Mouse (Mus musculus) embryonic facial prominence, embryonic 13.5 days (tissue): Measurements from ENCODE around the gene Znhit1. TPM values are rescaled to one million over a fixed set of nuclear protein-coding genes. Genes with fewer than 3 reads are reported as not detected.

Experiments
- ATAC-seq: fragments of 200-750 bp; cut with Nextera tagmentation; 2 replicates; pipeline ENCODE4 v1.8.0; 2017; ENCODE audit warnings: low read depth; ENCODE audit not compliant: insufficient number of reproducible peaks, insufficient read depth, low FRiP score, low TSS enrichment
- H3K27ac ChIP-seq: fragments of 300-500 bp; sonication (generic); 2 replicates; pipeline ENCODE4 v1.5.1; 2015; ENCODE audit warnings: moderate library complexity, mild to moderate bottlenecking, inconsistent platforms
- H3K27me3 ChIP-seq: fragments of 300-500 bp; sonication (generic); 2 replicates; pipeline ENCODE4 v1.6.1; 2015; ENCODE audit warnings: mild to moderate bottlenecking, inconsistent platforms
- H3K36me3 ChIP-seq: fragments of 300-500 bp; sonication (generic); 2 replicates; pipeline ENCODE4 v1.6.1; 2015; ENCODE audit warnings: mild to moderate bottlenecking, inconsistent platforms
- H3K4me1 ChIP-seq: fragments of 300-500 bp; sonication (generic); 2 replicates; pipeline ENCODE4 v1.6.1; 2015; ENCODE audit warnings: inconsistent platforms
- H3K4me2 ChIP-seq: fragments of 300-500 bp; sonication (generic); 2 replicates; pipeline ENCODE4 v1.6.1; 2015; ENCODE audit warnings: moderate library complexity, mild to moderate bottlenecking, inconsistent platforms
- H3K4me3 ChIP-seq: fragments of 300-500 bp; sonication (generic); 2 replicates; pipeline ENCODE4 v1.5.1; 2015; ENCODE audit warnings: mild to moderate bottlenecking, inconsistent platforms
- H3K9ac ChIP-seq: fragments of 300-500 bp; sonication (generic); 2 replicates; pipeline ENCODE4 v1.6.1; 2015; ENCODE audit warnings: mild to moderate bottlenecking, inconsistent platforms
- H3K9me3 ChIP-seq: fragments of 300-500 bp; sonication (generic); 2 replicates; pipeline ENCODE4 v1.6.1; 2016; ENCODE audit warnings: inconsistent platforms
- WGBS: fragments of 180-500 bp; shearing (Covaris S2); methylation state at CpG from one replicate; pipeline ENCODE4 v1.1.7; 2015; ENCODE audit warnings: mixed read lengths; 5-methylcytosine and 5-hydroxymethylcytosine counted together
- polyA plus RNA-seq: library from polyadenylated mRNA; unstranded; fragments of >200 nt; fragmentation: Nextera tagmentation; extraction: Ambion mirVana; gene quantifications from 2 replicates; pipeline ENCODE4 v1.2.1, GENCODE M21; 2015

Gene Znhit1
- polyA plus RNA-seq, 1 experiment from 2014 or later, result 124 TPM

DNA sequence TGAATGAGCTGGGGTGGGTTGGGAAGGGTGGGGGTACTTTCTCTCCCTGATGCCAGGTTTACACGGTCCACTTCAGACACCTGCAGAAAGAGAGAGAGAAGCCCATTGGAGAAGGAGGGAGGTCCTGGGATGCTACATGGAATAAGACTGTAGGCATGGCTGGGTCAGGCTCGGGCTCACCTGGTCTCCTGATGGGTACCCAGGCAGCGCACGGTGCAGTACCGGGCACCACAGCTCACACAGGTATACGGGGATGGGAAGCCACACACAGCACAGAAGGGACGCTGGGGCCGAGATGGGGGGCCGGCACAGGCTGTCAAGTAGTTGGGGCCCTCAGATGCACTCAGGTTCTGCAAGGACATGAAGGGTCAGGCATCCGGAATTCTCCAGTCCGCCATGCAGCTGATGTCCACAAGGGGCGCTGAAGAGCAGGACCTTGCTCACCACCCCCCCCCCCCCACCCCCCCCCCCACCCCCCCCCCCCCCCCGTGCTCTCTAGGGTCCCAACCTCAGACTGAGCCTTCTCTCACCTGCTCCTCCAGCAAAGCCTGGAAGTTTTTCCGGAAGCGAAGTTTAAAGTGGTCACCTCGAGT lies 5.4 kb downstream of the Znhit1 start:
- WGBS, result 47% methylated on average over 15 of the region's 16 CpGs
- peaks cover 41% of the 10 kb centered on the region for H3K36me3 ChIP-seq
- no peak overlapping the region for H3K4me2 ChIP-seq
- no peak overlapping the region for H3K9ac ChIP-seq
- H3K4me1 ChIP-seq, result peaks cover 6% of the 10 kb centered on the region
- ATAC-seq, result no peak
- H3K4me3 ChIP-seq, result no peak overlapping the region
- no peak overlapping the region for H3K27ac ChIP-seq
- H3K27me3 ChIP-seq, result no peaks in the 10 kb centered on the region
- H3K9me3 ChIP-seq, result no peaks in the 10 kb centered on the region

DNA sequence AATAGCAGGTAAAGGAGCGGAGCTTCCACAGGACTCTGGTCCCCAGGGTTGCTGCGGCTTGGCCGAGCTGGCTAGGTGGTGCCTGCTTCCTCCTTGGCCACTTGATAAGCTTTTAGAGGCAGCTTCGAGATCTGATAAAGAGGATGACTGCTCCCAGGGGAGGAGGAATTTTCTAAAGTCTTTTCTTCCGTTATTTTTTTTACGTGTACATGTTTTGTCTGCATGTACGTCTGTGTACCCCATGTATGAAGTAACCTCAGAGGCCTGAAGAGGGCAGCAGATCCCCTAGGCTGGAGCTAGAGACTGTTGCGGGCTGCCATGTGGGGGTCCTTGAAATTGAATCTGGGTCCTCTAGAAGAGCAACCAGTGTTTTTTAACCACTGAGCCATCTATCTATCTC lies 6.8 kb downstream of the Znhit1 start:
- 87% methylated on average over 8 of the region's 8 CpGs for WGBS
- no peak overlapping the region for H3K9ac ChIP-seq
- no peak for ATAC-seq

DNA sequence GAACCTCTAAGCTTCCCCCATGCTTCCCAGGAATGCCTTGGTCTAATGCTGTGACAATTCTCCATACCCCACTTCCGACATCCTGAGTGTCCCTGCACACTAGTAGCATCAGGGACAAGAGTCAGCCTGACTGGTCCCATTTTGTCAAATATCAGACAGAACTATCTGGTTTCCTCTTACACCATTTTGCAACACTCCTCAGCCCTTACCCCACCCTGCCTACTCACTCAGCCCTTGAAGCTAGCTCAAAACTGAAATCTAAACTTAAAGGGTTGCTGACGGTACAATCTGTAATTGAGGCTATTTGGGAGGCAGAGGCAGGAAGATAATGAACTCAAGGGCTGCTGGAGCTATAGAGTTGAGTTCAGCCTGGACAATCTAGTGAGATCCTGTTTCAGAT lies 8.1 kb downstream of the Znhit1 start:
- H3K4me2 ChIP-seq, result no peak overlapping the region
- no peaks in the 10 kb centered on the region for H3K4me1 ChIP-seq
- no peaks in the 10 kb centered on the region for H3K9me3 ChIP-seq
- no peak overlapping the region for H3K4me3 ChIP-seq
- no peaks in the 10 kb centered on the region for H3K27me3 ChIP-seq
- no peak for ATAC-seq
- no peak overlapping the region for H3K9ac ChIP-seq
- no peak overlapping the region for H3K27ac ChIP-seq
- 71% methylated on average over 2 of the region's 2 CpGs for WGBS
- peaks cover 41% of the 10 kb centered on the region for H3K36me3 ChIP-seq

More for the DNA sequence above, 6.8 kb downstream of the Znhit1 start:
- no peaks in the 10 kb centered on the region for H3K27me3 ChIP-seq
- no peak overlapping the region for H3K4me2 ChIP-seq
- H3K9me3 ChIP-seq, result no peaks in the 10 kb centered on the region
- H3K36me3 ChIP-seq, result peaks cover 41% of the 10 kb centered on the region
- H3K4me1 ChIP-seq, result peaks cover 2% of the 10 kb centered on the region
- H3K27ac ChIP-seq, result no peak overlapping the region
- H3K4me3 ChIP-seq, result no peak overlapping the region

DNA sequence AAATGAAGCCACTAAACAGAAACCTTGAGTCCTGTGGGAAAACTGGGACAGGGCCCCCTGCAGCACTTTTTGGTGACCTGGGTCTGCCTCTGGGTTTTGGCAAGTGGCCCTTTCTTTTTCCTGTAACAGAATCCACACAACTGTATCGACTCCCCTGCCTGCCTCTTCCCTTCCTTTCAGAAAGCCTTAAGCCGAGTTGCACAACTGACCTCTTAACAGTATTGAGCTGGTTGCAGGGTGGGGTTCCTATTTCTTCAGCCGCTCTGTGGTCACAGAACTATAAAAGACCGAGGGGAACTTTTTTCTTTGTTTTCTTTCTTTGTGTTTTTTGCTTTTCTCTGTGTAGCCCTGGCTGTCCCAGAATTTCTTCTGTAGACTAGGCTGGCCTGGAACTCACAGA lies 10.1 kb downstream of the Znhit1 start:
- no peak overlapping the region for H3K27ac ChIP-seq
- no peaks in the 10 kb centered on the region for H3K27me3 ChIP-seq
- H3K9me3 ChIP-seq, result no peaks in the 10 kb centered on the region
- H3K4me3 ChIP-seq, result no peak overlapping the region
- H3K9ac ChIP-seq, result no peak overlapping the region
- WGBS, result 63% methylated on average over 4 of the region's 4 CpGs
- ATAC-seq, result no peak
- H3K4me2 ChIP-seq, result no peak overlapping the region
- H3K36me3 ChIP-seq, result peaks cover 26% of the 10 kb centered on the region
- no peaks in the 10 kb centered on the region for H3K4me1 ChIP-seq

DNA sequence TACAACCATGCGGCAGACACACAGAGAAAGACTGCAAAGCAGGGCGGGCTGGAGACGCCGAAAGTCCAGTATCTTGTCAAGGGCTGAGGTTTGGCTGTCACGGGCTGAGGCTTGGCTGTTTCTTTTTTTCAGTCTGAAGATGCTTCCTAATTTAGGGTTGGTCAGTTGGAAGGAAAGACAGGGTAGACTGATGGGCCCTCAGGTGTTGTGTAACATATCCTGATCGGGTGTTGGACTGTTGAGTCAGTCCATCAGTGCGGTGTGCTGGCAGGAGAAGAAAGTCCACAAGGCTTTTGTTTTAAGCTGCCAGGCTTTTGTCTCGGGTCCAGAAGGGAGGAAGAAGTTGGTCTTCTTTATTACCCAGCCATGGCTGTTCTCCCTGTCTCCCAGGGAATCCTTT lies 14.2 kb downstream of the Znhit1 start:
- WGBS, result 79% methylated on average over 8 of the region's 8 CpGs
- Histone ChIP-seq H3K36me3 (no peaks in the 10 kb centered on the region), H3K9me3 (no peaks in the 10 kb centered on the region), H3K4me3 (no peak overlapping the region), H3K27ac (no peak overlapping the region), H3K4me2 (no peak overlapping the region), H3K27me3 (no peaks in the 10 kb centered on the region), H3K4me1 (no peaks in the 10 kb centered on the region), H3K9ac (no peak overlapping the region)
- ATAC-seq, result no peak

DNA sequence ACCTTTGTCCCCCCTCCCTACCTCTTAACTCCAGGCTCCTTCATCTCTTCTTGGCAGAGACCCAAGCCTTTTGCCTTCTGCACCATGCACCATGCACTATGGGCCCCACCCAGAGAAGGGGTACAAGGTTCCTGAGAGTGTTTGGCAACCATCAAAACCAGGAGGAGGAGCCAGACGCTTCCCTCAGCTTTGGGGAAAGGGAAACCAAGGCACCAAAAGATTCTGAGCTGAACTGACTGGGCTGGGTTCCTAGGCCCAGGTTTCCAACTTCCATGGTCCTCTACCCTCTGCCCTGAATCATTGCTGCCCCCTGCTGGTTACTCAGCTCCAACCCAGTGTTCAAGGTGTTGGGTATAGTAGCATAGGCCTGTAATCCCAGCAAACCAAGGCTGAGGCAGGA lies 17.1 kb downstream of the Znhit1 start:
- Histone ChIP-seq H3K27ac (no peak overlapping the region), H3K4me2 (no peak overlapping the region), H3K27me3 (no peaks in the 10 kb centered on the region), H3K9ac (no peak overlapping the region), H3K4me1 (peaks cover 9% of the 10 kb centered on the region; the same call in 1 of the 2 replicates), H3K9me3 (no peaks in the 10 kb centered on the region), H3K36me3 (peaks cover 24% of the 10 kb centered on the region), H3K4me3 (no peak overlapping the region)
- ATAC-seq, result no peak
- WGBS, result 74% methylated on average over 1 of the region's 1 CpGs

DNA sequence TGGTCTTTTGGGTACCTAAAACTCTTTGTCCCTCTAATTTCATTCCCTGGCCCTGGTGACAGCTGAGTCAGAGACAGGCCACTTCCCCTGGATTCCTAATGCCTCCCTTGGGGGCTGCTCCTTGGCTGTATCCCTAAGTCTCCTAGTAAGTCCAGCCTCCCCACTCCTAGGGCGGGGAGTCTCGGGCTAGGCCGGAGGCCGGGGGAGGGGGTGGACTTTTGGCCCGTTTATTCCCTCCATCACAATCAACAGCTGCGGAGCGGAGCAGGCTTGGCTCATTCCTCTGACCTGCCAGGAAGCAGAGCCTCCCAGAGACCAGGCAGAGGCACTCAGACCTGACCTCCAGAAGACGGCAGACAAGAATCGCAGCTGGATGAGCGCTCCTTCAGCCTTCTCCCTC lies 20.2 kb downstream of the Znhit1 start:
- H3K9ac ChIP-seq, result no peak overlapping the region
- H3K9me3 ChIP-seq, result no peaks in the 10 kb centered on the region
- no peak for ATAC-seq
- no peak overlapping the region for H3K27ac ChIP-seq
- WGBS, result 79% methylated on average over 10 of the region's 10 CpGs
- H3K36me3 ChIP-seq, result peaks cover 52% of the 10 kb centered on the region
- H3K4me3 ChIP-seq, result no peak overlapping the region
- no peaks in the 10 kb centered on the region for H3K27me3 ChIP-seq
- peaks cover 17% of the 10 kb centered on the region for H3K4me1 ChIP-seq
- H3K4me2 ChIP-seq, result no peak overlapping the region

DNA sequence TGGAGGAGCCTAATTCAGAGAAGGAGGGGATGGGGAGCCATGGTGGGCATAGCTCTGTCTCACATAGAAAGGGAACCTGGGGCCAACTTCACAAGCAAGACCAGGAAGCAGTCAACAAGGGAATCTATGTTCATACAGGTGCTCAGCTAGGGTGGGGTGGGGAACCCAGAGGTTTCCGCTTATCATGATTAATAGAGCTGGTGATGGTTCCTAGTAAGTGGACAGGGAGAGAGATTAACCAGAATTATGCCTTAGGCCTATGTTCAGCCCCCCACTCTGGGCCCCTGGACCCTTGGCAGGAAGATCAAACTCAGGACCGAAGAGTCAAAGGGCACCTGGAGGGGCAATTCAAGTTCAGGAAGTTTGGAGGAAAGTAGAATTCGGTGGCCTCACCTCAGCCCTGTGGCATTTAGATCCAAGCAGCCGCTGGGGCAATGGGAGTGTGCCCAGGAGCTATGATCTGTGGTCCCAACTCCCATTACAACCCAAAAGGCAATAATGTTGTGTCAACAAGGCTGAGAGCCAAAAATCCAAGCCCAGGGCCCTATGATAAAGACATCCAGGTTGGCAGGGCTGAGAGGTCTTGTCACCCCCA lies 20.9 kb downstream of the Znhit1 start:
- peaks cover 17% of the 10 kb centered on the region for H3K4me1 ChIP-seq
- H3K27ac ChIP-seq, result no peak overlapping the region
- H3K4me2 ChIP-seq, result no peak overlapping the region
- H3K36me3 ChIP-seq, result peaks cover 52% of the 10 kb centered on the region
- H3K9ac ChIP-seq, result no peak overlapping the region
- no peak for ATAC-seq
- whole genome bisulfite sequencing, result 78% methylated on average over 4 of the region's 4 CpGs
- H3K27me3 ChIP-seq, result no peaks in the 10 kb centered on the region
- H3K9me3 ChIP-seq, result no peaks in the 10 kb centered on the region
- H3K4me3 ChIP-seq, result no peak overlapping the region

DNA sequence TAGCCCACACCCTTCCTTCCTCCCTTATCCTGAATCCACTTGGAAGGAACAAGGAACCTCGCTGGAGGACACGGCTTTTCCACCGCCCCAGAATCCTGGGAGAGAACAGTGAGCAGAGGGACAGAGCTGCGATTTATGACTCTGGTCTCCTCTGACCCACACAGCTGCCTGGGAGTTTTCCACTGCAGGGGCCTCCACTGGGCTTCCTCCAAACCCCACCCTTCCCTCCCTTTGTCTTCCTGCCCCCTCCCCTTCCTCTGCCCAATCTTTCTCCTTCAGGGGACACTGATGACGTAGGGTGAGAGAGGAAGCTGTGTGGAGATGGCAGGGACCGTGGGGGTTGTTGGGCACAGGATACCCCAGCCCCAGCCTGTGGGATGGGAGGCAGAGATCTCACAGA lies 21.5 kb downstream of the Znhit1 start, which contains the start of gene Cldn15:
TSS of gene Cldn15 (plus strand) at position 286 of the 400 bp plus-strand sequence.
- Histone ChIP-seq H3K4me1 (peaks cover 21% of the 10 kb centered on the region), H3K36me3 (peaks cover 52% of the 10 kb centered on the region), H3K4me2 (no peak within 1 kb of the TSS), H3K9ac (no peak within 1 kb of the TSS), H3K4me3 (no peak within 1 kb of the TSS), H3K9me3 (no peaks in the 10 kb centered on the region), H3K27me3 (no peaks in the 10 kb centered on the region), H3K27ac (0 out of 2 replicates have a peak within 1 kb of the TSS, but pooled peaks have one; percentile 2)
- ATAC-seq, result no peak
- WGBS, result 79% methylated on average over 5 of the region's 6 CpGs

DNA sequence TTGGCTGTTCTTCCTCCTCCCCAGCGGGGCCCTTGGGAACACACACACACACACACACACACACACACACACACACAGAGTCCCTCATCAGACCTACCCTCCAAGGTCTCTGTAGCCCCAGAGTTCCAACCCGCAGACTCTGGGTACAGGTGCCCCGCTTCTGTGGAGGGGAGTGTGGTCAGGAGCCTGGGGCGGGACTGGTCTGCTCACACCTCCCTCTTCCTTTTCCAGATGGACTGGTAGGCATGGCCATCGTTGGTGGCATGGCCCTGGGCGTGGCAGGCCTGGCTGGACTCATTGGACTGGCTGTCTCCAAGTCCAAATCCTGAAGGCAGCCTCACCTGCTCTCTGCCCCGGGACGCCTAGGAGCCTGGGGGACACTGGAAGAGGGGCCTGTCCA lies 22.1 kb downstream of the Znhit1 start:
- ATAC-seq, result no peak
- Histone ChIP-seq H3K4me2 (no peak overlapping the region), H3K9me3 (no peaks in the 10 kb centered on the region), H3K4me3 (no peak overlapping the region), H3K9ac (no peak overlapping the region), H3K36me3 (peaks cover 52% of the 10 kb centered on the region), H3K27ac (no peak overlapping the region), H3K27me3 (no peaks in the 10 kb centered on the region), H3K4me1 (peaks cover 24% of the 10 kb centered on the region)
- WGBS, result 87% methylated on average over 8 of the region's 8 CpGs

DNA sequence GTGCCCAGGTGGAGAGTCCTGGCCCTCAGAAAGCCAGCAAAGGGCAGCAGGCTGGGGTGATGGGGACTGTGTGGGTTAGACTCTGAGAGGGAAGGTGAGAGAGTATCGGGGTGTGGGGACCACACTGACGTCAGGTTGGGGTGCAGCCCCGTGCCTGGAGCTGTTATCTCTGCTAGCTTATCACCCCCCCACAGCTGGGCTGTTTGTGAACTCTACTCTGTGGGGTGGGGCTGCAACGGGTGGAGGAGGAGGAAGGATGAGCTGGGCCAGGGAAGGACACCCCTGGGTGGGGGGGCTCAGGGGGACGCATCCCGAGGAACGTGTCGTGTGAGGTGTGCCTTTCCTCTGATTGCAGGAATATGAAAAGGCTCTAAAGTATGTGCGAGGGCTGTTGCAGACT lies 22.6 kb downstream of the Znhit1 start:
- Histone ChIP-seq H3K27me3 (no peaks in the 10 kb centered on the region), H3K9me3 (no peaks in the 10 kb centered on the region), H3K27ac (no peak overlapping the region), H3K4me1 (peaks cover 24% of the 10 kb centered on the region), H3K36me3 (peaks cover 52% of the 10 kb centered on the region), H3K9ac (no peak overlapping the region), H3K4me2 (no peak overlapping the region), H3K4me3 (no peak overlapping the region)
- WGBS, result 87% methylated on average over 9 of the region's 9 CpGs
- no peak for ATAC-seq

DNA sequence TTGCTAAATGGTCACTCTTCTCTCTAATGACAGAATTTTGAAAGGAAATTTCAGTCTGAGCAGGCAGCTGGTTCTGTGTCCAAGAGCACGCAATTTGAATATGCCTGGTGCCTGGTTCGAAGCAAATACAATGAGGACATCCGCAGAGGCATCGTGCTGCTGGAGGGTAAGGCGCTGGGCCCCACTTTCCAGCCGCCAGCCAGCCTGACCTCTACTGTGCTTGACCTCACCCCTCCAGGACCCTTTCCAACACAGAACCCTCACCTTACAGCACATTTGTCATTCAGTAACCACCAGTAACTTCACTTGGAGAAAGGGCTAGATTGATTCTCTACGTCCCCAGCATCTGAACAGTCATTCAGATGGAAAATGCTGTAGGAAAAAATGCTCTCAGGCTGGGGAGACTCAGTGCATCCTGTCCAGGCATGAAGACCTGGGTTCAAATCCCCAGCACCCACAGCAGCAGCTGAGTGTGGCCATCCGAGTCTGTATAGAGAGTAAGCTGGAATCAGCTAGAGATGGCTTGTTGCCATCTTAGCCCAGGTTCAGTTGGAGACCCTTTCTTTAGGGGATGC lies 24.8 kb downstream of the Znhit1 start:
- no peaks in the 10 kb centered on the region for H3K27me3 ChIP-seq
- H3K9me3 ChIP-seq, result no peaks in the 10 kb centered on the region
- peaks cover 27% of the 10 kb centered on the region for H3K4me1 ChIP-seq
- peaks cover 46% of the 10 kb centered on the region for H3K36me3 ChIP-seq
- H3K4me2 ChIP-seq, result peak overlapping the region; percentile 84
- peak overlapping the region; percentile 67 for H3K4me3 ChIP-seq
- peak overlapping the region; percentile 74 for H3K9ac ChIP-seq
- peak overlapping the region; percentile 88 for H3K27ac ChIP-seq
- WGBS, result 78% methylated on average over 8 of the region's 8 CpGs
- no peak for ATAC-seq
